Mouse (Mus musculus): ENCODE data around the gene Plet1.

- TF ChIP-seq POLR2A (IDR thresholded peaks at IDR 0.05; ENCODE audit: low read depth, low read length) (no peak), CTCF (conservative IDR thresholded peaks at IDR 0.05; ENCODE audit: insufficient read depth, insufficient read length, low read depth, low read length) (no peak)
Measured at GRCm38 (mm10) chr9:50495405-50496150, 1.3 kb downstream of the Plet1 start.
